Mouse (Mus musculus): ENCODE data around the gene Inka2.

- TF ChIP-seq CTCF (IDR thresholded peaks at IDR 0.05; ENCODE audit: control insufficient read depth, insufficient read depth, insufficient read length) = no peak
- no peak for TF ChIP-seq CEBPB (IDR thresholded peaks at IDR 0.05; ENCODE audit: low read depth)
- no peak for TF ChIP-seq FOSL1 (IDR thresholded peaks at IDR 0.05; ENCODE audit: insufficient read depth, low read length, poor library complexity, severe bottlenecking)
- no peak for TF ChIP-seq USF1 (IDR thresholded peaks at IDR 0.05; ENCODE audit: low read depth)
- TF ChIP-seq MYOD1 (IDR thresholded peaks at IDR 0.05; ENCODE audit: control insufficient read depth, insufficient read length, low read depth) = no peak
Measured at GRCm38 (mm10) chr3:105655031-105655585, 49.3 kb upstream of the Inka2 start.

All from C2C12 (cell line).